Mouse (Mus musculus) neural tube, embryonic 11.5 days (tissue): ENCODE measurements at regions not wholly inside any gene's neighbourhood (a gene's known extent, or its start where the extent isn't known, plus 50 kb on each side); places are given as distances from the start of the nearest gene placed in this dataset.

Experiments used
- ATAC-seq: fragments of 200-750 bp; cut with Nextera tagmentation; 2 replicates; pipeline ENCODE4 v1.8.0; 2017; ENCODE audit warnings: moderate number of reproducible peaks, mild to moderate bottlenecking, moderate TSS enrichment, moderate library complexity; ENCODE audit not compliant: insufficient read depth, low FRiP score, low TSS enrichment
- DNase-seq: peaks from one replicate; pipeline ENCODE4 v3.0.0-alpha.2; 2015; ENCODE audit warnings: low spot score
- H3K27ac ChIP-seq: fragments of 300-500 bp; sonication (generic); 2 replicates; pipeline ENCODE4 v1.5.1; 2014; ENCODE audit warnings: low read depth, mild to moderate bottlenecking, low read length
- H3K27me3 ChIP-seq: fragments of 300-500 bp; sonication (generic); 2 replicates; pipeline ENCODE4 v1.6.1; 2014; ENCODE audit warnings: mild to moderate bottlenecking, low read length, mixed read lengths; ENCODE audit not compliant: control insufficient read depth, insufficient read depth
- H3K36me3 ChIP-seq: fragments of 300-500 bp; sonication (generic); 2 replicates; pipeline ENCODE4 v1.6.1; 2014; ENCODE audit warnings: mild to moderate bottlenecking, low read length, moderate library complexity, mixed read lengths; ENCODE audit not compliant: control insufficient read depth, insufficient read depth
- H3K4me1 ChIP-seq: fragments of 300-500 bp; sonication (generic); 2 replicates; pipeline ENCODE4 v1.6.1; 2014; ENCODE audit warnings: low read length, mixed read lengths; ENCODE audit not compliant: control insufficient read depth, insufficient read depth
- H3K4me2 ChIP-seq: fragments of 300-500 bp; sonication (generic); 2 replicates; pipeline ENCODE4 v1.6.1; 2014; ENCODE audit warnings: low read depth, mild to moderate bottlenecking, moderate library complexity
- H3K4me3 ChIP-seq: fragments of 300-500 bp; sonication (generic); 2 replicates; pipeline ENCODE4 v1.5.1; 2014; ENCODE audit warnings: low read depth, low read length
- H3K9ac ChIP-seq: fragments of 300-500 bp; sonication (generic); 2 replicates; pipeline ENCODE4 v1.6.1; 2014; ENCODE audit warnings: mild to moderate bottlenecking, low read length
- H3K9me3 ChIP-seq: fragments of 300-500 bp; sonication (generic); 2 replicates; pipeline ENCODE4 v1.6.1; 2016; ENCODE audit warnings: low read length; ENCODE audit not compliant: control insufficient read depth
- WGBS: fragments of 180-500 bp; shearing (Covaris S2); extraction: QIAGEN DNeasy Blood & Tissue Kit; methylation state at CpG from one replicate; pipeline ENCODE4 v1.1.7; 2014; 5-methylcytosine and 5-hydroxymethylcytosine counted together

- Histone ChIP-seq H3K4me2 (no peak overlapping the region), H3K9me3 (no peaks in the 10 kb centered on the region), H3K27ac (no peak overlapping the region), H3K27me3 (no peaks in the 10 kb centered on the region), H3K36me3 (no peaks in the 10 kb centered on the region), H3K9ac (no peak overlapping the region), H3K4me1 (peaks cover 9% of the 10 kb centered on the region; the same call in 1 of the 2 replicates), H3K4me3 (no peak overlapping the region)
- ATAC-seq: no peak
- 76% methylated on average over 2 of the region's 2 CpGs for WGBS
- DNase-seq: no peak
Observed at GRCm38 (mm10) chr3:68777801-68778200, 87.4 kb downstream of the Il12a start.

GRCm38 (mm10) chr3:68778354-68779040 is 88.1 kb downstream of the Il12a start:
- Histone ChIP-seq H3K4me3 (no peak overlapping the region), H3K4me2 (no peak overlapping the region), H3K9me3 (no peaks in the 10 kb centered on the region), H3K27me3 (no peaks in the 10 kb centered on the region), H3K36me3 (no peaks in the 10 kb centered on the region), H3K9ac (no peak overlapping the region), H3K4me1 (peaks cover 9% of the 10 kb centered on the region; the same call in 1 of the 2 replicates), H3K27ac (no peak overlapping the region)
- DNase-seq (no peak), ATAC-seq (no peak)
- WGBS: 86% methylated on average over 16 of the region's 16 CpGs

- DNase-seq (no peak), ATAC-seq (no peak)
- peaks cover 9% of the 10 kb centered on the region; the same call in 1 of the 2 replicates for H3K4me1 ChIP-seq
- H3K4me3 ChIP-seq: no peak overlapping the region
- no peak overlapping the region for H3K4me2 ChIP-seq
- no peak overlapping the region for H3K9ac ChIP-seq
- 40% methylated on average over 7 of the region's 7 CpGs for WGBS
- no peaks in the 10 kb centered on the region for H3K27me3 ChIP-seq
- no peaks in the 10 kb centered on the region for H3K9me3 ChIP-seq
- no peak overlapping the region for H3K27ac ChIP-seq
- no peaks in the 10 kb centered on the region for H3K36me3 ChIP-seq
Observed at GRCm38 (mm10) chr3:68780843-68781242, 88.5 kb upstream of the 1110032F04Rik start.

- H3K9ac ChIP-seq: no peak overlapping the region
- no peak overlapping the region for H3K27ac ChIP-seq
- no peaks in the 10 kb centered on the region for H3K36me3 ChIP-seq
- no peaks in the 10 kb centered on the region for H3K9me3 ChIP-seq
- H3K4me1 ChIP-seq: peaks cover 9% of the 10 kb centered on the region; the same call in 1 of the 2 replicates
- H3K27me3 ChIP-seq: no peaks in the 10 kb centered on the region
- no peak for ATAC-seq
- no peak overlapping the region for H3K4me2 ChIP-seq
- H3K4me3 ChIP-seq: no peak overlapping the region
- 12% methylated on average over 2 of the region's 2 CpGs for WGBS
- DNase-seq: no peak
Observed at GRCm38 (mm10) chr3:68781466-68781865, 87.9 kb upstream of the 1110032F04Rik start.

GRCm38 (mm10) chr3:68782363-68782762 is 87.0 kb upstream of the 1110032F04Rik start:
- DNase-seq (no peak), ATAC-seq (no peak)
- H3K9ac ChIP-seq: no peak overlapping the region
- H3K9me3 ChIP-seq: no peaks in the 10 kb centered on the region
- WGBS: 39% methylated on average over 4 of the region's 4 CpGs
- no peak overlapping the region for H3K27ac ChIP-seq
- H3K4me2 ChIP-seq: no peak overlapping the region
- H3K4me1 ChIP-seq: peaks cover 9% of the 10 kb centered on the region; the same call in 1 of the 2 replicates
- H3K4me3 ChIP-seq: no peak overlapping the region
- H3K36me3 ChIP-seq: no peaks in the 10 kb centered on the region
- H3K27me3 ChIP-seq: no peaks in the 10 kb centered on the region

GRCm38 (mm10) chr3:68783666-68784416 is 85.5 kb upstream of the 1110032F04Rik start:
- H3K4me1 ChIP-seq: peaks cover 9% of the 10 kb centered on the region; the same call in 1 of the 2 replicates
- 37% methylated on average over 7 of the region's 7 CpGs for WGBS
- H3K27ac ChIP-seq: no peak overlapping the region
- no peaks in the 10 kb centered on the region for H3K36me3 ChIP-seq
- no peak for ATAC-seq
- no peak overlapping the region for H3K4me2 ChIP-seq
- H3K4me3 ChIP-seq: no peak overlapping the region
- H3K9me3 ChIP-seq: no peaks in the 10 kb centered on the region
- H3K27me3 ChIP-seq: no peaks in the 10 kb centered on the region
- DNase-seq: no peak
- H3K9ac ChIP-seq: no peak overlapping the region

- H3K27me3 ChIP-seq: no peaks in the 10 kb centered on the region
- no peak overlapping the region for H3K4me3 ChIP-seq
- ATAC-seq (no peak), DNase-seq (no peak)
- H3K9ac ChIP-seq: no peak overlapping the region
- no peak overlapping the region for H3K4me2 ChIP-seq
- H3K27ac ChIP-seq: no peak overlapping the region
- WGBS: 82% methylated on average over 3 of the region's 3 CpGs
- H3K9me3 ChIP-seq: no peaks in the 10 kb centered on the region
- no peaks in the 10 kb centered on the region for H3K36me3 ChIP-seq
- H3K4me1 ChIP-seq: 0 out of 2 replicates have a peak, but pooled peaks cover 4% of the 10 kb centered on the region
Observed at GRCm38 (mm10) chr3:68786771-68787170, 82.6 kb upstream of the 1110032F04Rik start.

GRCm38 (mm10) chr3:68787385-68788175 is 81.8 kb upstream of the 1110032F04Rik start:
- Histone ChIP-seq H3K27ac (no peak overlapping the region), H3K4me2 (no peak overlapping the region), H3K9me3 (no peaks in the 10 kb centered on the region), H3K9ac (no peak overlapping the region), H3K4me3 (no peak overlapping the region), H3K27me3 (no peaks in the 10 kb centered on the region), H3K36me3 (no peaks in the 10 kb centered on the region), H3K4me1 (no peaks in the 10 kb centered on the region)
- ATAC-seq: no peak
- DNase-seq: no peak
- 29% methylated on average over 10 of the region's 10 CpGs for WGBS
